Mouse (Mus musculus): ENCODE results near the gene Tepsin.
A peak's percentile ranks its signal among the peaks of the same experiment; 100 is the strongest.

Tepsin gene

DNA sequence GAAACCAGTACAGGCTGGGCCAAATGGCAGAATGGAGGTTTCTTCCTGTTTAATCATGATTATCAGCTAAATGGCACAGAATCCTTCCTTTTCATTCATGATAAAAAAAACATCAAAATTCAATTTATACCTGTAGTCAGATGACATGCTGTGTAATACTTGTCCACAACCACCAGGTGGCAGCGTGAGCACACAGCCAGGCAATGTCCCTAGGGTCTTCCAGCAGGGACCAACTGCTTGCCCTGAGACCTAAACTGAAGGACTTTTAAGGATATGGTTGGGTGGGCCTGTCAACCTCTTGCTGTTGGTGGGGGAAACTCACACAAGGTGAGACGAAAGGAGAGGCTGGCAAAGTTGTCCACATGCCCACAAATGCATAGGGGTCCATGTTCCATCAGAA is 12.5 kb upstream of the Tepsin start:
- DNase-seq (ENCODE audit: low spot score in 2 of 2): peak in 1 of 2 experiments; percentile 64

DNA sequence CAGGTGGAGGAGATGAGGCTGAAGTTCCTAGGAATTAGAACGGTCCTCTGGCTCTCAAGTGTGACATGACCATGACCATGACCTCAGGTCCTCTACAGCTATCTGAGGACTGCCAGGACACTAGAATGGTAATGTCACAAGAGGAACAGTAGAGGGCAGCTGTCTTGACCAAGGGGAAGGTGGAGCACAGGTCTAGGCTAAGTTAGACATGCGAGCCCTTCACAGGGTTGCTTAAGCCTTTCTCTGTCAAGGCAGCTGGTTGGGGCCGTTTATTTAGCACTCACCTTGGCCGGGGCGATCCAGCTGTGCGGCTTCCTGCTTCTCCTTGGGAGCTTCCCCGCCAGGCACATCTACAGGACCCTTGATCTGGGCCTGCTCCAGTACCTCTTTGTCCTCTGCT is 12.0 kb upstream of the Tepsin start:
- no peak for DNase-seq (ENCODE audit: low spot score in 2 of 2)

DNA sequence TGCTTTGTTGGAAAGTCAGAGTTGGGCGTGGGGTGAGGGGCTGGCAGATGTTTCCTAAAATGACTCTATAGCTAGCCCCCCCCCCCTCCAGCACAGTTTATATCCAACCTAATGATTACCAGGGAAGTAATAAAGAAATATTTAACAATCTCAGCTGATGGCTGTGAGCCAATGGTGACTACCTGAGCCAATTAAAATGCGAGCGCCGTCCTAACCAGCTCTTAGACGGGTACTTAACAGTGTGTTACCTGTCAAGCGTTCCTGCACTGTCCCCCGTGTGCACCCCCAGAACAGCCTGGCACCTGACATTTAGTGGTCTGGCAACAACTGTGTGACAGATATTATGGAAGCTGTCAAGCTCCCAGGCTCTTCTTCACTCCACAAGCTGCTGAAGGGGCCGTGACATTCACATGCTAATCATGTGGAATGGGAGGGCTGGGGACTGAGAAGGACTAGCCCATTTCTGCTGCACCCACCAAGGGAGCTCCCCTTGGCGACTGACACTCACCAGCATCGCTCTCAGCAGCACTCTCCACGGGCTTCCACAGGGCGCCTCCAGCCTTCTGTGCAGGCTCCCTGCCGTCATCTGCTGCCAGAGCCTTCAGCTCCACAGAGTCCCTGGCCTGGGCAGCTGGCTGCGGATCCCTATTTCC is 11.2 kb upstream of the Tepsin start:
- DNase-seq (ENCODE audit: low spot score in 2 of 2): no peak

DNA sequence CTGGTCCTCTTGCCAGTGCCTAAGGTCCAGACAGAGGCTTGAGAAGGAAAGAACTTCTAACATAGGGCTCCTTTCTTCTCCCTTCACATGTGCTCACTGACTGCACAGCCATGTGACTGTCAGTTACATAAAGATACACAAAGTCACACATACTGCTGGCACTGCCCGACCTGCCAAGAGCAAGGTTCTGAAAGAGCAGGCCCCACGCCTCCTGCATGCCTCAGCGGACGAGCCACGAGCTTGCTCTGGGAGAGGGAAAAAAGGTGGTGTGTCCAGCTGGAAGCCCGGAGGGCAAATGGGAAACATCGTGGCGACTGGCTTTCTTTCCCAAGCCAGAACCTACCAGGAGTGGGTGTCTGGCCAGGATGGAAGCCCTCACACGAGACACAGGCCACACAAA is 9.3 kb upstream of the Tepsin start:
- no peak for DNase-seq (ENCODE audit: low spot score in 2 of 2)

DNA sequence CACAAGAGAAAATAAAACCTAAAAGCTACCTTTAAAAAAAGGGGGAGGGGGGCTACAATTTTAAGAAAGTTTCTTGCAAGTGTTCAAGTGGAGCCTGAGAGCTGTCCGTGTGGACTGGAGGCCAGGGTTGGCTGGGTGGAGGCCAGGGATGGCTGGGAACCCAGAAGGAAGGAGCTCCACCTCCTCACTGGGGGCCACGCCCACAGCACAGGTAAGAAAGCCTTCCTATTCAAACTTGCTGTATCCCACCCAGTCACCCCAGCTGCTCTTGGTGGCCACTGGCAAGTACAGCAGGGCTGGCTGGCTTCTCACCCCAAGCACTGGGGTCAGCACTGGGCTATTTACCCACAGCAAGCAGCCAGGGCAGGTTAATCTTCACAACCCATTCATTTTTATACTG is 8.5 kb upstream of the Tepsin start:
- no peak for DNase-seq (ENCODE audit: low spot score in 2 of 2)

DNA sequence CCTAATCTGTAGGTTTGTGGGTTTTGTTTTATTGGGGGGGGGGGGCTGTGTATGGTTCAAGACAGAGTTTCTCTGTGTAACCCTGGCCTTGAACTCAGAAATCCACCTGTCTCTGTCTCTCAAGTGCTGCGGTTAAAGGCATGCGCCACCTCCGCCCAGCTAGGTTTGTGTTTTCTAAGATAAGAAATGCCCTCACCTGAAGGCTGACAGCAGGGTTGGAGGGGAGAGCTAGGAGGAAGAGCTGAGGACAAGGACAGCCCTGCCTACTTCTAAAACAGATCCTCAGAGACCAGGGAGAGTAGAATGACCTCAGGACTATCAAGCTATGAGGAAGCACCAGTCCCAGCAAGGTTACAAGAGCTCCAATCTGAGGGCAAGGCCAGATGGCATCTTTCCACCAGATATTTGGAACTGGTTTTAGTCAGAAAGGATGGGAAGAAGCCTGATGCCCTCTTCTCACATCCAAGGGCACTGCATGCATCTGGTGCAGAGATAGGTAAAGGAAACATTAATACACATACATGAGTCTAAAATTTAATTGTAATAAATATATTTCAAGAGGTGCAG is 5.0 kb upstream of the Tepsin start:
- DNase-seq (ENCODE audit: low spot score in 2 of 2): no peak

DNA sequence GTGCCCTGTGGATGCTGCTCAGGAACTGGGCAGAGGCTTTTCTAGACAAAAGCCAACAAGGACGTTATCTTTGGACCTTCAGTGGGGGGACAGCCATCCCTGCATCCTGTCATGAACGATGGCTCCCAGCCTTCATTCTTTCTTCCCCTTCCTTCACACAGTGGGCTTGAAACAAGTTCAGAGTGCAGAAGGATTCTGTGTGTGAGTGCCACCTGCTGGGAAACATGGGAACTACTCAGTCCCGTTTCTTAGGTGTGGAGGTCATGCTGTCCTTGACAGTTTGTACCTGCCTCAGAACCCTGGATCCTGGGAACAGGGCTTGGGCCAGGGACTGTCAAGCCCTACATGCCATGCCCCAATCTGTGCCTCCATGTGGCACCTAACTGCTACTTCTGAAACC is 2.5 kb upstream of the Tepsin start:
- peak; percentile 52 to 71 for DNase-seq (ENCODE audit: low spot score in 2 of 2)

DNA sequence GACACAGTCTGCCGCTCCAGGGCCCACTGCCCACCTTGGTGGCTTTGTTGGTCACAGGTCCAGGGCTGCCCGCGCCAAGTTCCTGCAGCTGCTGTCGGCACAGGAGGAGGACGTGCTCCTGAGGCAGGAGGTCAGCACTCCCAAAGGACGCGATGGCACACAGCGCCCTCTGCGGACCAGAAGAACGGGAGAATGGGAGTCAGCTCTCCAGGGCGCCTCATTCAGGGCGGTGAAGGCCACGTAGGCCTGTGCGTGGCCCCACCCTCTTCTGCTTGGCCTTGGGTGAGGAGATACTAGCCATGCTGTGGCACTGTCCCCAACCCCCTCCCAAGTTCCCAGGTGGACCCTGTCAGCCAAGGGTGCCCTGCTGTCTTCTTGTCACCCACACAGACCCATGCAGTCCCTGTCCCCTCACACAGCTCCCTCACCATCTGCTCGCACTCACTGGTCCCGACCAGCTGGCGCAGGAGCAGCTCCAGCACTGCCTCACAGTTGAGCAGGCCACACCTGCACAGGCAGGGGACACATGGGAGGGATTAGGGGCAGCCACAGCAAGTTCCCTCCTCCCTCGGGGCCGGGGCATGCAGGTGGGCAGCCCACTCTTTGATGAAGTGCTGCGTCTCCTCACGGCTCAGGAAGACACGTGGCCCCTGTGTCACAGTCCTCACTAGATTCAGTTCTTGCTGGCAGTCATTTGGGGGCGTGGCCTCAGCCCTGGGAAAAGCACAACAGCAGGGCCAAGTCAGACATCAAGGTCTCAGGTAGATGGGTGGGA is 5.5 kb downstream of the Tepsin start:
- peak; percentile 44 to 63 for DNase-seq (ENCODE audit: low spot score in 2 of 2)

DNA sequence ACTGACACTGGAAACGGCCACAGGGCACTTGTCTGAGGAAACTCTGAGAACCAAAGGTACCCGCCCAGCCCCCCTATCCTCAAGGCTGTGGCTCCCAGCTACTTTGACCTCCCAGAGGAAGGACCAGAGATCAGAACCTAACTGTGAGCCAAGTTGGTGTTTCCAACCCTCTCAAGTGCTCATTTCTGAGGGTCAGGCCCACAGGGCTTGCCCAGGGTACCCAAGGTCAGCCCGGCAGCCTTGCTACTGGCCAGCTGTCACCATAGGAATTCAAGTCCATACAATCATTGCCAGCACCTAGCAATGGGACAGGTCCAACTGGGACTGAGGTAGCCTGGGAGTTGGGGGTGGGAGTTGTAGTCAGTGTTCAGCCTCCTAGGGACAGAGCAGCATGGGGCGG is 7.9 kb downstream of the Tepsin start:
- no peak for DNase-seq (ENCODE audit: low spot score in 2 of 2)

DNA sequence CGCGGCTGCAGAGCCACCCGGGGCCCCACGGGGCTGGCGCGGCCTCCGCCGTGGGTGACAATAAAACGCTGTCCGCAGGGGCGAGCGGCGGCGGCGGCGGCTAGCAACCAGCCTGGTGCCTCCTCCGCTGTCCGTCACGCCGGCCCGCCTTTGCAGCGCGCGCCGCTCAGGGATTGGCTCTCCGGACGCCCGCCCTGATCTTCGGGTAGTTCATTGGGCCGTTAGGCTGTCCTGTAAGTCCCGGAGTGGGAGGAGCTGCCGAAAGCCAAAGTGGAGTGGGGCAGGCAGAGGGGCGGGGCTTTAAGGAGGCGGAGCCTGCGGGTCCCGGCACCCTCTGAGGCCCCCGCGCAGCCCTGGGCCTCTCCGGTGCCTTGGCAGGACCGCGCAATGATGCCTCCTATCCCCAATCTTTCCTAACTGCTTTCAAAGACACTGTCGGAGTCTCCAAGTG is 11.8 kb downstream of the Tepsin start, which contains the start of gene Cep131:
TSS of gene Cep131 (minus strand) at position 126 of the 451 bp plus-strand sequence.
- DNase-seq (ENCODE audit: low spot score in 2 of 2): peak; percentile 97 to 98

DNA sequence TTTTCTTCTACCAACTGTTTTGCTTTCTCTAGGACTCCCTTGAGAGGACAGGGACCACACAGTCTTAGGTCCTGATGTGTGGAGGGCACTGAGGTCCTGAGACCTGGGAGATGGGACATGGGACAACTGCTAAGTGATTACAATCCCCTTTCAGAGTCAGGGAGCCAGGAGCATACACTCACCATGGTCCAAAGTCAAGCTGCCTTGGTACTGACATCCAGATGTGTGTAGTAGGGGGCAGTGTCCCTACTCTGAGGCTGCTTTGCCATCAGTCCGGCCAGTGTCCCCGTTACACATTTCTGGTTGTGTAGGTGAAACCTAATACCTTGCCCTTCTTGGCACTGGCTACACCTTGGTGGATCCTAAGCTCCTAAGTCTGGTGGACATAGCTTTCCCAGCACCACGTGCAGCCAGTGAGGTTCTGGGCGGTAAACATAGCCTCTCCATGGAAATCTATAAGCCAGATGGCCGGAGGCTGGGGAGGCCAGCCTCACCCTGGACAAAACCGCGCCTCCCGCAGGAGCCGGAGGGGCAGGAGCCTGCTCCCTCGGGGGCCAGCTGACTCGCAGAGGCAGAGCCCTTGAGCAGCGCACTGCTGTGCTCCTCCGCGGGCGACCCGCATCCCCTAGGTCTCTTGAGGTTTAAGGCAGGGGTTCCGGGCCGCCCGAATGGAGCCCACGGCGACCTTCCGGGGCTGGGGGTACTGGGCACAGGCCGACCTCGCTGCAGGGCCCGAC is 12.5 kb downstream of the Tepsin start:
- DNase-seq (ENCODE audit: low spot score in 2 of 2): peak in 1 of 2 experiments; percentile 37

DNA sequence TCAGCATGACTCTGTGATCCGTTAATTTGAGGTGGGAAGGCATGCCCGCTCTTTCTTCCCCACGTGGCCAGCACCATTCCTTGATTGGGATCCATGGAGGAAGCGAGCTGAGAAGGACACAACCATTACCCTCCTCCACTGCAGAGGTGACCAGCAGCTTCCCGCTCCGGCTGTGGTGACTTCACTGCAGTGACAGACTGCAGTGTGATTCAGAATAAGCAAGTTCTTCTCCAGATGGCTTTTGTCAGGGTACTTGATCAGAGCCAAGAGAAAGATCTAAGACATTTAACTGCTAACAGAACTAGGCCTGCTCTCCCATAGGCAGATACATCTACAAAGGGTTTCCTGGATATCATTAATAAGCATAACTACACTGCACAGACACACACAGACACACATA is 18.2 kb downstream of the Tepsin start:
- no peak for DNase-seq (ENCODE audit: low spot score in 2 of 2)

DNA sequence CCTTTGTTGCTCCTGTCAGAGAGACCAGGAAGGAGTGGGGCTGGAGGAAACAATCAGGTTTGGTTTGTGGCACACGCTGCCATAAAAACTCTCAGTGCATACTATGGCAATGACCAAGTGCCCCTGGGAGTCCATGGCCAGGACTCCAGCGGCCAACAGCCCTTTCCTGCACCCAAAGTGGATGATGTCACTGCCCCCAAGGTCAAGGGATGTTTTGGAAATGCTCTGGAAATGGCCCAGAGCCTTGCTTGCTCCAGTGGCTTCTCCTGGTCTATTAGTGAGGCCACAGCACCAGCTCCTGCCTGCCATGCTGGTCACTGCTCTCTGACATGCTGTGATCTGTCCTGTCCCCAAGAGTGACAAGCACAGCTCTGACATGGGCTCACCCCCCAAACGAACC is 22.3 kb downstream of the Tepsin start:
- no peak for DNase-seq (ENCODE audit: low spot score in 2 of 2)

DNA sequence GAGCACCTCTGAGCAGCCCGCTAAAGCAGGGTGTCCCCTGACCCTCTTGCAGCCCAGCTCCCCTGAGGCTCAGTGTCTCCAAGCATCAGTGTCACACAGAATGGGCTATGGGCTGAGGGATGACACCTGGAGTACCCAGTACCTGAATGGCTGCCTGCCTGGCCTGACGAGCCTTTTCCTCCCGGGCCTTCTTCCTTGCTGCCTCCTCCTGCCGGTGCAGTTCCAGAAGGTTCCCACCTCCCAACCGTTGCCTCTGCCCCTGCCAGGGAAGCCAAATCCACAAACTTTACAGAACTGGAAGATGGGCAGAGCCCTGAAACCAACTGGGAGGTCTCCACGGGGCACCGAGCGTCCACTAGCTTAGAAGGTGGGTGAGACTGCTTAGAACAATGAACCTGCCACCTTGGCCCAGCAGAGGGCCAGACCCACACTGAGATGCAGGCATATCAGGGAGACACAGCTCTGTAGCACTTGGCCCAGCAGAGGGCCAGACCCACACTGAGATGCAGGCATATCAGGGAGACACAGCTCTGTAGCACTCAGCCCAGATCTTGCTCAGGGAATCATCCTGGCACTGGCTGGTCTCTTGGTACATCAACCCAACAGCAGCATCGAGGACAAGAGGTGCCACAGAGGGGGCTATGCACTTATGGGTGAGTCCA is 25.4 kb downstream of the Tepsin start:
- DNase-seq (ENCODE audit: low spot score in 2 of 2): no peak

DNA sequence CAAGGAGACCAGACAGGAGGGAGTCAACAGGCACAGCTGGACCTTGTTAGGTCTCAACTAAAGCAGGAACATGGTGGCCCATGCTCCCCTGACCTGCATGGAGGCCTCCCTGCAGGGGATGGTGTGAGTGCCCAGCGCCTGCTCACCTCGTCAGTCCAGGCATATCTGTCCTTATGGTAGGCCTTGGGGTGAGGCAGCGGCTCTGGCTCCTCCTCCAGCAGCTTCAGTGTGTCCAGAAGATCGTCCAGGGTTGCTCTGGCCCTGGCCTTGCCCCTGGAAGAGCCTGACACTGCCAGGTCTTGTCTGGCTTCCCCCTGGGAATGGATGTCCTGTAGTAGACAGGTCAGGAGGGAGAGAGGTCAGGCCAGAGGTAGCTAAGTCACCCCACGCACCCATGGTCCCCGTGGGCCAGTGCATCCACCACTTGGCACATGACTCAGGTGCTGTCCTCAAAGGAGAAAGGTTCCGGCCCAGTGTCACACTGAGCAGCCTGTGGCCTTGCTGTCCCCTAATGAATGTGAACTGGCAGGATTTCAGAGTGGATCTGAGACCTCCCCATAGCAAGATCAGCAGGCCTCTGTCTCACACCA is 26.7 kb downstream of the Tepsin start:
- no peak for DNase-seq (ENCODE audit: low spot score in 2 of 2)

DNA sequence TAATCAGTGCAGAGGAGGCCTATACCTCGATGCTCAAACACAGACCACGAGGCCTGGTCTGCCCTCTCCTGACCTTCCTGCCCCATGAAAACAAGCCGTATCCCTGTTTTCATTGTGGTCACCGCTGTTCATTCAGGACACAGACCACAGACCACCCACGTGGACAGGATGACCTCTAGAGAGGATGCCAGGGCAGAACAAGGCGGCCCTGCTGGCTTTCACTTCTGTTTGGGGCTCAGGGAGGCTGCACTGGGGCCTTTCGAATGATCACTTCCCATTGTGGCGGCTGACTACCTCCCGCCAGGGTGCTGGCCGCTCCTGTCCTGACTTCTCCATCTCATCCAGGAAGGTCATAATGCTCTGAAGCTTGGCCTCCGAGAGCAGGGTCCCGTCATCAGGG is 27.5 kb downstream of the Tepsin start:
- no peak for DNase-seq (ENCODE audit: low spot score in 2 of 2)

DNA sequence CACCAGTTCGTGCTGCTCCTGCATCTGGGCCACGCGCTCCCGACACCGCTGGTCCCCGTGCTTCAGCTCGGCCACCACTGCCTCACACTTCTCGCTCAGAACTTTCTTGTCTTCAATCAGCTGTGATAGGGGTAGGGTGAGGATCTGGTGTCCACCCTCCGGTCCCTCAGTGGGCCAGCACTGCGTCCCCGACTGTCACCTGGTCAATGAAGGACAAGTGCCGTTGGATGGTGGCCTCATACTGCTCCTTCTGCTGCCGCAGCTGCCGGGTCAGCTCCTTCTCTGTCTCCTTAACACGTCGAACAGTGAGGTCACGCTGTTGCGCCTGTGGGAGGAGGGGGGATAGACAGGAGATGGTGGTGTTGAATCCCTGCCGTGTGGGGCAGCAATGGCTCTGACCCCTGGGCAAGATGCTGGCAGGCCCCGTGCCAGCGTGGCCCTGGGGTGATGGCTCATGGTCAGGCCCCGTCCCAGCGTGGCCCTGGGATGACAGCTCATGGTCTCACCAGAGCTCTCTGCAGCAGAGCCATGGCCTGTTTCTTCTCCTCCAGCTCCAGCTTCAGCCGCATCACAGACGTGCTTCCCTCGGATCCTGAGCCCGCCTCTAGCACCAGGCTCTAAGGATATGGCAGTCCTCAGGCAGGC is 28.1 kb downstream of the Tepsin start:
- DNase-seq (ENCODE audit: low spot score in 2 of 2): no peak

DNA sequence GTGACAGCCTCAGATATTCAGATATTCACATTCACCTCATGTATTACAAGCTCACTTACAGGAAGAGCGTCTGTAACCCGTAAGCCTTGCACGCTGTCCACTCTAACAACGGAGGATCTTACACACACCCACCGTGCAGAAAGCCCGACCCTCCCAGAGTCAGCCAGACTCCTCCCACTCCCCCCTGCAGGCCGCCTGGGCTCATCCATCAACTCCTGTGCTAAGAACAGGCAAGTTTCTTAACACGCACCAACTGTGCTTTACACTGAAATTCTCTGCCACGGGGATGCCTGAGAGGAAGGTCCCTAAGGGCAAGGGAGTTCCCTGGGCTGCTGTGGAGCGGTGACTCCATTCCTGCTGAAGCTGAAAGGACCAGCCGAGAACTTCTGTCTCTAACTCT is 29.3 kb downstream of the Tepsin start:
- no peak for DNase-seq (ENCODE audit: low spot score in 2 of 2)

DNA sequence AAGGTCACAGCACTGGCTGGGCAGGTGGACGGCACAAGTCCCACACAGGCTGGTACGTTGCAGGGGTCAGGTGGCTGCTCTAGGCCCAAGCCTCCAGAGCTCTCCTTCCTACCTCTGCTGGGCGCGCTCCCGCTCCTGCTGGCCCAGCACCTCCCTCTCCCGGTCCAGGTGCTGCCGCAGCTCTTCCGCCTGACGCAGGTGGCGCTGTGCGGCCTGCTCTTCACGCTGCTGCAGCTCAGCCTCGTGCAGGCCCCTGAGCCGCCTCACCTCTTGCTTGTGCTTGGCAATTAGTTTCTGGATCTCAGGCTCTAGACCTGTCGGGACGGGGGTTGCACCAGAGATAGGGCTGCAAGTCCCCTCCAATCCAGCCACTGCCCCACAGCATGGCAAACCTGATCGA is 30.7 kb downstream of the Tepsin start:
- DNase-seq (ENCODE audit: low spot score in 2 of 2): no peak

DNA sequence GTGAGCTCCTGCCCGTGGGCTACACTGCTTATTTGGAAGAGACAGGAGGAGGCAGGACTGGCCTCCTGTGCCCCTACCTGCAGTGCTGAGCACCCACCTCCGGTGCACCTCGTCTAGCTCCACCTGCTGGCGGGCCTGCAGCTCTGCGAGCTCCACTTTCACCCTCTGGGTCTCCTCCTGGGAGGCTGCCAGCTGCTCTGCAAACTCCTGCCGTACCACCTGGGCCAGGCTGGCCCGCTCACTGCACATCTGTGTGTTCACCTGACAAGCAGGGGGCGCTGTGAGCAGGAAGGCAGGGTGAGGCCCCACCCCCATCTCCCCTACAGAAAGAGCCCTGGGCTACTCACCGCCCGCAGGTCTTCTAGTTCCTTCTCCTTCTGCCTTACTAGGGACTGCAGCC is 33.2 kb downstream of the Tepsin start:
- DNase-seq (ENCODE audit: low spot score in 2 of 2): peak; percentile 32 to 80

DNA sequence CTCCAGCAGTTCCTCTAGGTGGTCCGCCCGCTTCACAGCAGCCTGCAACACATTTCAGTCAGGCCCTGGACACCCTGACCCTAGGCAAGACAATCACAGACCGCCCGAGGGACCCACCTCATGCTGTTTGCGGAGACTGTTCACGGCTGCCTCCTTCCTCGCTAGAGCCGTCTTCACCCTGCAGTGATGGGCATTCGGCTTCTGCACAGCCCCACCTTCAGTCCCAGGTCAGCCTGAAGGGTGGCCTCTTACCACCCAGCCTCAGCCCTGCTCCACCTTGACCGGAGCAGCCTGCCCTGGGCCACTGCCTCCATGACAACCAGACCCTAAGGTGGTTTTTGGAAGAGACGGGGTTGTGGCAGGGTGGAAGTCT is 33.9 kb downstream of the Tepsin start:
- DNase-seq (ENCODE audit: low spot score in 2 of 2): no peak

All from thymus, postnatal 10 days (tissue).